Mouse (Mus musculus): ENCODE results near the gene Smpd3.

DNA sequence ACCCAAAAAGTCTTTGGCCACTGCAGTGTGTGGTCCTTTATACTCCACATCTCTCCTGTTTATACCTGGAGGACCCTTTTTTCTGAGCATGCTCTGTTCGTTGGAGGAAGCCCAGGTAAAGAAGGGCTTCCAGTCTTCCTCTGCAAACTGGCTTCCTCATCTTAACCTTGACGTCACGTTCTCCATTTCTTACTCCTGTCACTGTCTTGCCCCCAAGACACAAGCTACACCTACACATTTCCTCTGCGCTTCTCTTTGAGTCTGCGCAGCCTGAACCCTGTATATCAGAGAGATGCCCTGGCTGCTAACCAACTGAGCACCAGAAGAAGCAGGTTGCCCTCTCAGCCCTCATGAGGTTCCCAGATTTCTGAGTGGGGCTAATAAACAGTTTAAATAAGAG, 41.6 kb upstream of the Smpd3 start:
- TF ChIP-seq CTCF (IDR thresholded peaks at IDR 0.05; ENCODE audit: low read depth, low read length) (no peak), POLR2A (IDR thresholded peaks at IDR 0.05; ENCODE audit: extremely low read depth, insufficient read depth, low read length) (no peak)

Measured in liver, adult 2 months (tissue).